Mouse (Mus musculus) bone marrow, adult 2 months (tissue): ENCODE data around the gene Ctbs.

Experiments
- CTCF ChIP-seq: fragments of 200-500 bp; IDR thresholded peaks from 2 replicates; pipeline ENCODE4 v1.5.1; 2011; ENCODE audit warnings: low read length, control low read depth; ENCODE audit not compliant: control insufficient read depth, insufficient read depth
- POLR2A ChIP-seq: fragments of 200-500 bp; IDR thresholded peaks from 2 replicates; pipeline ENCODE4 v1.6.1; 2011; ENCODE audit warnings: low read depth, mild to moderate bottlenecking, control low read depth, low read length, borderline replicate concordance; ENCODE audit not compliant: control insufficient read depth

DNA sequence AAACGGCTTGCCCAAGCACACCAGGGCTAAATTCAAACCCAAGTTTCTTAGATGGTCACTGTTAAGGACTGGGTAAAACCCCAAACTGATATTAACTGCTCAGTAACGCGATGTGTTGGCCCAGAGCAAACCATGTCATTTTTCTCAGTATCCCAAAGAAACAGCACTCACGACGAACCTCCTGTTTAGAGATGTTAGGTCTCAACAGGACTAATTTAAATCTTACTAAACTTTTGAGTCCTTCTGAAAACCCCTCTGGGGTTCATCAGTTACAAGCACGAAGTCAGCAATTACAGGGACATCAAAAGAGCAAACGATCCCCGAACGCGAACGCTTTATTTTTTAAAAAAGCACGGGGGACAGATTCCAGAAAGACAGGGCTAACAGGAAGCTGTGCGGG, 49.4 kb downstream of the Ctbs start:
- TF ChIP-seq POLR2A (no peak), CTCF (no peak)
